Mouse (Mus musculus): ENCODE measurements around the gene Kcnj9.

Kcnj9 gene

GRCm38 (mm10) chr1:172329131-172329530, at the start of gene Kcnj9:
TSS of gene Kcnj9 (minus strand) at chr1:172329318.
- DNase-seq (ENCODE audit: low spot score in 2 of 2): peak; percentile 84 to 87

GRCm38 (mm10) chr1:172376758-172377458, 47.8 kb upstream of the Kcnj9 start:
- no peak for DNase-seq (ENCODE audit: low spot score in 2 of 2)

DNA sequence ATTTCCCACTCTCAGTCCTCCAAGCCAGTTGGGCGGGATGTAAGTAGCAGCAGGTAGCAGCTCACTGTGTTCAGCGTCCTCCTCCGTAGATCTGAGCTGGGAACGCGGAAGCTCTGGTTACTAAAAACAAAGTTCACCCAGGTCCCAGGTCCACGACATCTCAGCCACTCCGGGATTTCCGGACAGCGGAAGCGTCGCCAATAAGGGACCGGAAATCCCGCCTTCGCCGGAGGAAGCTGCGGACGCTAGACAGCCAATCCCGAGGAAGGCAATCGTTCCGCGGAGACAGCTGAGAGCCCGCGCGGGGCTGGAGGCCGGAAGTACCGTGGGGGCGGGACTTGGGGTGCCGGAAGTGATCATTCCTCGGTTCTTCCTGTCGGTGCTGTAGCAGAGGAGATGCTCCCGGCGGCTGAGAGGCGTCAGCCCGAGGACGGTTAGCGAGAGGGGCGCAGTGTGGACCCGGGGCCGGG, 47.1 kb upstream of the Kcnj9 start, which contains the start of gene Pigm:
Gene Pigm (plus strand): TSS at position 349 of the 470 bp plus-strand sequence.
- peak; percentile 98 for DNase-seq (ENCODE audit: low spot score in 2 of 2)

DNA sequence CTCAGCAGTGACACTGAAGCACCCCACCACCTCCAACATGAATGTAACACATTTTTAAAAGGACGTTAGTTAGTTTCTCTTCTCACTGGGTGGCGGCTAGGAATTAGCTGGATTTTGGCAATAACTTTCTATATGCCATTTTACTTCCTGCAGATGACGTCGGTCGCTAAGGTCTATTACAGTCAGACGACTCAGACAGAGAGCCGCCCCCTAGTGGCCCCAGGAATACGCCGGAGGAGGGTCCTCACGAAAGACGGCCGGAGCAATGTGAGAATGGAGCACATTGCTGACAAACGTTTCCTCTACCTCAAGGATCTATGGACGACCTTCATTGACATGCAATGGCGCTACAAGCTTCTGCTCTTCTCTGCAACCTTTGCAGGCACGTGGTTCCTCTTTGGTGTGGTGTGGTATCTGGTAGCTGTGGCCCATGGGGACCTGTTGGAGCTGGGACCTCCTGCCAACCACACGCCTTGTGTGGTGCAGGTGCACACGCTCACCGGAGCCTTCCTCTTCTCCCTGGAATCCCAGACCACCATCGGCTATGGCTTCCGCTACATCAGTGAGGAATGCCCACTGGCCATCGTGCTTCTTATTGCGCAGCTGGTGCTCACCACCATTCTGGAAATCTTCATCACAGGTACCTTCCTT, 39.8 kb upstream of the Kcnj9 start:
- no peak for DNase-seq (ENCODE audit: low spot score in 2 of 2)

DNA sequence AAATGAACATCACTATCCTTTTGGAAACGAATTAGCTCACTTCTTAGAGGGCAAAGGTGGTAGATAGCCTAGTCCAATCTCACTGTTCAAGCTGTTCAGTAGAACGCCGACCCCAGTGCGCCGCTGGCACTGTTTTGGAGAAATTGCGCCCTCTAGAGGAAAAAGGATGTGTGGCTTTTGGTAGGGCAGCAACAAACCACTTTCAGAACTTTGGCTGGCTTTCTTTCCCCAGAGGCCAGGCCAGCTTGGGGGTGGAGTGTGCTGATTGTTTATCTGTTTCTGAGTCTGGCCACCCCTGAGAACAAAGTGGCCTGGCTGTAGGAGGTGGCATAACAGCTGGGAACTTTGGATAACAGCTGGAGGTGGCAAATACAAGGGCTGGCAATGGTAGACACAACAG, 35.6 kb upstream of the Kcnj9 start:
- peak; percentile 62 to 64 for DNase-seq (ENCODE audit: low spot score in 2 of 2)

DNA sequence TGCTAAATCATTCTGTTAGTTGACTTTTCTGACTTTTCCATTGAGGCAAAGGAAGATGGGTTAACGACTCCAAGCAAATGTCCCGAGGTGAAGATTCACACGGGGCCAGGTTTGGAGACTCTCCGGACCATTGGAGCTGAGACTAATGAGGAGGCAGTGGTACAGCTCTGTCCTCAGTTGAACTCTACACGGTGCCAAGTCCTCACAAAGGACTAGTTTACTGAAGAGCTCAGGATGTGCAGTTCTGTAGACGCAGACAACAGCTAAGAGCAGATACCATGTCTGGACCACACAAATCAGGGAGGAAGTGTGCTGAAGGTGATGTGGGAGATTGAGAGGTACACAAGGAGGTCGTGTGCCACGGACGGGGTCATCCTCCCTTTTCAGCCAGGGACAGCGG, 29.2 kb upstream of the Kcnj9 start:
- DNase-seq (ENCODE audit: low spot score in 2 of 2): no peak

DNA sequence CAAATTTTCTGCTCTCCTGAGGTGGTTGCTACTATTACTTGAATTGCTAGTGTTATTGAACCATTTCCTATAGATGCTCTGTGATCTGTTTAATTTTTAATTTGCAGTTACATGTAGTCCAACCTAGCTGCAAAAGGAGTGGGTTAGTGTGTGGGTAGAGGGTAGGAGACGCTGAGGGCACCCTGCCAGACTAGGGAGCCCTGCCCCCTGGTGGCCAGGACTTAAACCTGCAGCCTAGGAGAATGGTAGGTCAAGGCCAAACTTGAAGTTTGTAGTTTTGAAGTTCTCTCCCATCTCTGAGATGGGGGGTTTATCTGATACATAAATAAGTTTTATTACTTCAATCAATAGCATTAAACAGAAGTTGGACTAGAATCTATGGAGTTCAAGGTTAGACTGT, 28.4 kb upstream of the Kcnj9 start:
- DNase-seq (ENCODE audit: low spot score in 2 of 2): peak; percentile 62 to 63

GRCm38 (mm10) chr1:172355336-172355735, 26.2 kb upstream of the Kcnj9 start:
- no peak for DNase-seq (ENCODE audit: low spot score in 2 of 2)

DNA sequence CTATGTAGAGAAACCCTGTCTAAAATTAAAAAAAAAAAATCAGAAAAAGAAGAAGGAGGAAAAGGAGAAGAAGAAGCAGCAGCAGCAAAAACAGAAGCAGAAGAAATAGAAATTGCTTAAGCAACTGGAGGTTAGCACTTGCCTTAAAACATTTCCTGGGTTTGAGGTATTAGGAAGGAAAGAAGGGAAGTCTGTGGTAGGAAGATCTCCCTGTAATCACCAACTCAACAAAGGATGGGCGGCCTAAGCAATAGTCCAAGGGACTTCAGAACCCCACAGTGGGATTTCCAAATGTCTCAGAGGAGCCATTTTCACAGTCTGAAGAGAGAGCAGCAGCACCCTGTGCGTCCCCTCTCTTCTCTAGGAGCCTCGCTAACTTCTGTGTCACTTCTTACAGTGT, 23.3 kb upstream of the Kcnj9 start:
- DNase-seq (ENCODE audit: low spot score in 2 of 2): no peak

- DNase-seq (ENCODE audit: low spot score in 2 of 2): no peak
Observed at GRCm38 (mm10) chr1:172352001-172352400, 22.9 kb upstream of the Kcnj9 start.

DNA sequence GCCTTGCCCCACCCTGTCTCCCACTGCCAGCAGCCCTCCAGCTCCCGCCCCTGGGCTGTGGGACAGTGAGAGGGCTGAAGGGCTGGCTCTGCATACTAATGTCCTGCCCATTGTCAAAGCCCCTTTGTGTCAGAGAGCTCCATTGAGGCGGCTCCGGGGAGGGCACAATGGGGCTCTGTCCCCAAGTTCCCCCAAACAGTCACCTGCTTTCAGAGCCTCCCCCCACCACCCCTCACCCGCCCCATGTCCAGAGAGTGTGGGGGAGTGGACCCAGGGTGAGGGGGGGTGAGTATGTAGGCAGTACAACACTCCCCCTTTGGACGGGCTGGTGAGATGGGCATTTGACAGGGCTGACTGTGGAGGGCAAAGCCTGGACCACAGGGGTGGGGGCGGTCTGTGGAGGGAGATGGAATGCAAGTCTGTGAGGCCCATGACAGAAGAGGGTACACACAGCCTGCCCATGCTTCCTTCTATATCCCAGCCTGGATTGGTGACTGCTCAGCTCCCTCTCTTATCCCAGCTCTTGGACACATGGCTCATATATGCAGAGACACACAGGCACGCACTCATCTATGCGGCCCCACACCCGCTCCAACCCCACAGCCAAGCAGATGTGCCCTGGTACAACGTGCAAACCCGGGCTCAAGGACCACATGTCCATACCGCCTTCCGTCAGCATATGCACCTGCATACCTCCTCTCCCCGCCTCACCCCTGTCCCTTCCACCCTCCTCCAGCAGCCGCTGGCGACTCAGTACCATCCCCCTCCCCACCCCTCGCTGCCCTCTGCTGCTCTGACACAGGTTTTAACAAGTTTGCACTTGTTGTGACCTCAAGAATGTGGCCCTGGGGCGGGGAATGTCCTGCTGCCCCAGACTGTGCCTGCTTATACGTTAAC, 21.0 kb upstream of the Kcnj9 start:
- DNase-seq (ENCODE audit: low spot score in 2 of 2): peak; percentile 35 to 60

GRCm38 (mm10) chr1:172349504-172349903, 20.4 kb upstream of the Kcnj9 start:
- no peak for DNase-seq (ENCODE audit: low spot score in 2 of 2)

DNA sequence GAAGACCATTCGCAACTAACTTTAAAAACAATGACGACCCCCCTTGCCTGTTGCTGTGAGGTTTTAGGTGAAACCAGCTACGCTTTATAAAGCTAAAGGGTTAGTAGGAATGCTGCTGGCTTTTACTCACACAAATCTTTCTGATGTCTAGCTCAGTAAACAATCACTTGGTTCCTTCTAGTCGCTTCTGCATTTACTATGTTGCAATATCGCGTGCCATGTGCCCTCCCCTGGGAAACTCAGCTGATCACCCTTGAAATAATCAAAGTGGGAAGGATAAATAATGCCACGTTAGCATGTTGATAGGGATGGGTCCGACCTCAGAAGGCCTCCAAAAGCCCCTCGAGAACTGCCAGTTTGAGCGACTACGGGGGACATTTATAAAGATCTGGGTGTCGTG, 18.3 kb upstream of the Kcnj9 start:
- no peak for DNase-seq (ENCODE audit: low spot score in 2 of 2)

DNA sequence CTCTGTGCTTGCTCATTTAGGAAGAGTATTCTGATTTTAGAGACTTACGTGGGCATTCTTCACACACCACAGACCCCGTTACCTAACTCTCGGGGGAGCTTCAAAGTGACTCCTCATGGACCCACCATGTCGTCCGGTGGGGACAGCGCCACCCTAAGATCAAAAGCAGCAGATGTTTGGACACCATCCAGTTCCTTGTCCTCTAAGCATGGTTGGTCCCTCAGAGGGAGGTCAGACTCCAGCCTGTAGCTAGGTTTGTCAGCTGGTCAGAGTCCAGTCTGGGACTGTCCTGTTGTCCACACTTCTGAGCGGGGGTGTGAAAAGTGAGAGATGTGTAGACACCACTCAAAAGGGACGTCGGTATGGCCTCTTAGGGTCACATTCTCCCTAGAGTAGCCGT, 17.6 kb upstream of the Kcnj9 start:
- DNase-seq (ENCODE audit: low spot score in 2 of 2): no peak

DNA sequence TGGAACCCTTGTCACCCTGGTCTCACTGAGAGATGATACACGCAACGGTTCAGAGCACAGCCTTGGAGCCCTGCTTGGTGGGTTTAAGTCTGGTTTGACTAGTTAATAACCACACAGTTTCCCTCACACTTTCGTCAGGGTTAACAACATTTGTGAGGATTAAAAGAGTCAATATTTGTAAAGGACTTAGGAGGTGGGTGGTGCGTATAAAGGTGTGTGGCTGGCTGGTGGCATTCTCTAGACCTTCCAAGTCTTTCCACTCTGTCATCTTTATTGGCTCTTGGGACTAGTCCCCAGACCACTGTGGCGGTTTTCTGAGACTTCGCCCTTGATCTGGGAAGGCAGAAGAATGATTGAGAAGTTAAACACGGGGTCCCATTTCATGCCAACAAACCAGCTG, 15.7 kb upstream of the Kcnj9 start:
- no peak for DNase-seq (ENCODE audit: low spot score in 2 of 2)

- no peak for DNase-seq (ENCODE audit: low spot score in 2 of 2)
Observed at GRCm38 (mm10) chr1:172343914-172344313, 14.8 kb upstream of the Kcnj9 start.

DNA sequence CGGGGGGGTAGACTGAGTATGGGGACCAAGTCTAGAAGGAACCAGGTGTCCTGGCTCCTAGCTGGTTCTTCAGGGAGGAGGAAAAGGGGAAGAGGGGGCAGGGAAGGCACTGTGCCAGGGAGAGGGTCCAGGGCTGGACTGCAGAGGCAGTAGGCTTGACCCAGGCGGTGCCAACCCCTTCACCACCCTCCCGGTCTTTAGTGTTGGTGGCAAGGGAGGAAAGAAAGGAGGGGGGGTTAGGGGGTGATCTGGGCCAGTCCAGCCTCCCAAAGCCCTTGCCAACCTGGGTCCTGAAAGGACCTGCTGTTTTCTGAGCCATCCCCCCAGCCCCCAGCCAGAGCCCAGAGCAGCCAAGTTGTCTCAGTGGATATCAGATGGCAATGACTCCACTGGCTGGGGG, 13.6 kb upstream of the Kcnj9 start:
- DNase-seq (ENCODE audit: low spot score in 2 of 2): peak; percentile 37 to 62

- DNase-seq (ENCODE audit: low spot score in 2 of 2): no peak
Observed at GRCm38 (mm10) chr1:172341386-172341785, 12.3 kb upstream of the Kcnj9 start.

- peak; percentile 61 to 75 for DNase-seq (ENCODE audit: low spot score in 2 of 2)
Observed at GRCm38 (mm10) chr1:172340729-172341321, 11.7 kb upstream of the Kcnj9 start, which contains the start of gene Kcnj10. TSS of gene Kcnj10 (plus strand) at chr1:172341210.

- no peak for DNase-seq (ENCODE audit: low spot score in 2 of 2)
Observed at GRCm38 (mm10) chr1:172337411-172338185, 8.5 kb upstream of the Kcnj9 start.

DNA sequence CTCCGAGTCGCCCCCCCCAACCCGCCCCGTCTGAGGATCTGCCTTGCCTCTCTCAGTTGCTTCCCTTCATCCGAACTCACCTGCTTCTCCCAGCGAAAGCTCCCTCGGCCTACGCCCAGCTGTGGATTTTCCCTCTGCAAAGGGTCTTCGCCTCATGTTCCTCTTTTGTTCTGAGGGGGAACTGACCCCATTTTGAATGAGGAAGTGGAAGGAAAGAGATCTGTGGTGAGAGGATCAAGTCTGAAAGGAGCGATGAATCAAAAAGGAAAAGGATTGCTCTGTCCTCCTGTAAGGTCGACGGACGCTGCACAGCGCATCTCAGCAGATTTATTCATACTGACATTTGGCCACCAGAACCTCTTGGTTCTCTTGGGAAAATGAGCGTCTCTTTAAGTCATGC, 6.7 kb upstream of the Kcnj9 start:
- DNase-seq (ENCODE audit: low spot score in 2 of 2): no peak
